Mouse (Mus musculus) urinary bladder, postnatal 10 days (tissue): ENCODE data around the gene Mbd3.

ENCODE experiments used
- DNase-seq: peaks from one replicate; pipeline ENCODE4 v3.0.0; 2022; ENCODE audit warnings: low spot score

The Mbd3 gene

DNA sequence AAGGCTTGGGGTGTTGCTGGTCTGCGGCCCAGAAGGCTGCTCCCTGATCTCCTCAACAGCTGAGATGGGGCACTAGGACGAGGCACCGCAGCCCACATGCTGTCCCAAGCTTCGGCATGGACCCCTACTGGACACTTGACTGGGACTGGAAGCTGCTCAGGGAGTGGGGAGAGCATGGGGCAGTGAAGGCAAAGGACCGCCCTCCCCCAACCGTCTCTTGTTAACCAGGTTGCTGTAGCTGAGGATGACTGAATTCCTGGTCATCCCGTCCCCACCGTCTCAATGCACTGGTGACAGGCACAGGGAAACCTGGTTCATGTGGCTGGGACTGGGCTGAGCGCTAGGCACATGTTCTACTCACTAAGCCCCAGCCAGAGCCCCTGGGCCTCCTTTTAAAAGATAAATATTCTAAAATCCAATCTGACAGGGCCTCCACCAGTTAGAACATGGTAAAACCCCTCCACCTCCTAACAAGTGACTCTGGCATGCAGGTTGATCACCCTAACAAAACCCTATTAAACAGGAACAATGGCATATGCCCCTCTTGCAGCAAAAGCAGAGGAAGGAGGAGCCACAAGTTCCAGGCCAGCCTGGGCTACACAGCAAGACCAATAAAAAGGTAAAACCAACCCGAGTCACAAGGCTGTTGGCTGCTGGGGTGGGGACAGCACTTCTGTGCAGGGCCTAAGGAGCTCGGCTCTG lies 2.4 kb downstream of the Mbd3 start:
- no peak for DNase-seq

DNA sequence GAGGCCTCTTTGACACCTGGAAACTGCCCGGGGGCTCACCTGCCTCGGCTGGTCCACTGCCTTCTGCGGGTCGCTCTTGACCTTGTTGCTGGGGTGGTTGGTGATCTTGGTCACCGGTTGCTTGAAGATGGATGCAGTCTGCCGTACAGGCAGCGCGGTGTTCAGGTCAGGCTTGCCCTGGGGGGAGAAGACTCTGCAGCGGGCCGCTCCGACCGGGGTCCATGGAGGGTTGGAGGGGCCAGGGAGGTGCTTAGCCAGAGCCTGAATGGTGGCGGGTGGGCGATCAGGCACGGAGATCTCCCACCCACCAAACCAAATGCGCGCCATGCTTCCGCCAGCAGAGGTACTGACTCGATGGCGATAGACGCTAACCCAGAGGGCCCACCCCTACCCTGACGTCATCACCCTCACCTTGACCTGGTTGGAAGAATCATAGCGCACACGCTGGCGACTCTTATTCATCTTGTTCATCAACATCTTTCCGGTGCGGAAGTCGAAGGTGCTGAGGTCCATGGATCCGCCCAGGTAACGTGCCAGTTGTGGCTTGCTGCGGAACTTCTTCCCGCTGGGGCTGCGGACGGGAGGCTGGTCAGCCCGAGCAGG lies 4.2 kb downstream of the Mbd3 start:
- DNase-seq, result no peak

DNA sequence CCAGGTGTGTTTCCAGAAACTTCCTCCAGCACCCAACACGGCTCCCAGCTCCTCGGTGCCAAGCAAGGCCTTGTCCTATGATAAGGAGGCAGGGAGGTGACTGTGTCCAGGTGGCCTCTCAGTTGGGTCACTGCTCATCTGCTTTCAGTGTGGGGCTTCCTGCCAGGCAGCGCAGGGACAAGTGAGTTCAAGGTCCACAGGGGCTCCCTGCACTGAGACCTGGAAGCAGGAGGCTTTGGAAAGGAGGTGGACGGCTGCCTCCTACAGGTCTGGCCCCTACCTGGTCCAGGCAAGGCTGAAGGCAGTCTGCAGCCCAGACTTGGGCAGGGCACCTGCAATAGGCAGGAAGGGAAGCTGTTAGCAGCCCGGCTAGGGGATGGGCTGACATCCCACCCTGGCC lies 6.7 kb downstream of the Mbd3 start:
- DNase-seq, result no peak

DNA sequence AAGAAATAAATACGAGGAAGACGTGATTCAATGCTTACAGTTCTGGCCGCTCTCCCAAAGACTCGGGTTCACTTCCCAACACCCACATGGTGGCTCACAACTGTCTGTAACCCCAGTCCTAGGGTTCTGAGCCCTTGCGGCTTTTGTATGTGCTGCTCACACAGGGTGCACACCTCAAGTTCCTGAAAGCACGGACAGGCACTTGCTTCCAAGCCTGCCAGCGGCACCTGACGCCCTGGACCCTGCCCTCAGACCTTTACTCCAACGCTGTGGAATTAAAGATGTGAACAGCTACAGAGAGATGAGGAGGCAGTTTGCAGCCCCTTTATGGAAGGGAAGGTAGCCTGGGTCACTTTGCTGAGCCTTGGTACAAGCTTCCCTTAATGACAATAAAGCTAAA lies 8.7 kb downstream of the Mbd3 start:
- DNase-seq, result no peak

DNA sequence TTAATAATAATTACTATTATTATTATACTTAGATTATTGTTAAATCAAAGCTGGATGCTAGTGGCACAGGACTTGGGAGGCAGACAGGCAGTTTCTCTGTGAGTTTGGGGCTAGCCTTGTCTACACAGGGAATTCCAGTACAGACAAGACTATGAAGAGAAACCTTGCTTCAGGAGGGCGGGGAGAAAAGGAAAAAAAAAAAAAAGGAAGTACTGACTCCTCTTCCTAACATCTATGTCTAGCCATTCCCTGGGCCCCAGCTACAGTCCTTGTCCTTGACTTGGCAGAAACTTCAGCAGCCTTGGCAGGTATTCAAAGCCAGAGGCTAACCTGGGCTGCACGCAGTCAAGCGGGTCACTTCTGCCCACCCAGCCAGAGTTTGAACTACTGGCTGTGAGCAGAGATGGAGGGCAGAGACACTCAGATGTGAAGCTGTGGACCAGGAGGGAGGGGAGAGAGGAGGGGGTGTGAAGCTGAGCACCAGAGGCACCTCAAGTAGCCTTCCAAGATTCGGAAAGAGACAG lies 10.1 kb downstream of the Mbd3 start:
- DNase-seq, result no peak

DNA sequence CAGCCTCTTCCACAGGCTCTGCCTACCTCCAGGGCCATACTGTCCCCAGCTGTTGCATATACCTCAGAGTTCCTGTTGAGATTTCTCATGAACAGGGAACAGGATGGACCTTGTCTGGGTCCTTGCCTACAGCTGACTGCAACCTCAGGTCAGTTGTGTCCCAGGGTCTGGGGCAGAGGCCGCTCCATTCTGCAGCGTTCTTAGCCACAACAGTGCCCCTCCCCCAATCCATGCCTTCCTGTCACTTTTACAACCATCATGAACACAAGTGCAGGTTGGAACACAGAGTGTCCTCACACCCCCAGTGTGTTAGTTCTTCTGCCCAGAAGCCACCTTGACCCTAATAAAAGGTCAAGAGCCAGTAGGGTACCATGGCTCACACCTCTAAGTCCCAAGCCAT lies 10.6 kb downstream of the Mbd3 start:
- DNase-seq, result no peak

DNA sequence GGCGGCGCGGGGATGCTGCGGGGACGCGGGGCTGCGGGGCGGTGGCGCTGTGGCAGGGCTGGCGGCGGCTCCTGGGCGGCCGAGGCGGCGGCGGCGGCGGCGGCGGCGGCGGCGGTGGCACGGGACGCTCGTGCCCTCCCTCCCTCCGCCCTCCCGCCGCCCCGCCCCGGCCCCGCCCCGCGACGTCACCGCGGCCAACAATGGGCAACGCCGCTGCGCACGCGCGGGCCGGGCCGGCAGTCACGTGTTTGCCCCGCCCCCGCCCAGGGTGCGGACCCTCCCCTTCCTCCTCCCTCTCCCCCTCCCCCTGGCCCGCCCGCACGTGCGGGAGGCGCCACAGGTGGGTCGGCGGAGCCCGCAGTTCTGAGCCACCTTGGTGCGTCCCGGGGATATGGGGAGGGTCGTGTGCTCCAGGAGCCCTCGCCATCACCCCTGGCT lies 11.8 kb downstream of the Mbd3 start, which contains the start of gene Mex3d:
Gene Mex3d (minus strand): TSS at position 138 of the 438 bp plus-strand sequence.
- peak; percentile 60 for DNase-seq

DNA sequence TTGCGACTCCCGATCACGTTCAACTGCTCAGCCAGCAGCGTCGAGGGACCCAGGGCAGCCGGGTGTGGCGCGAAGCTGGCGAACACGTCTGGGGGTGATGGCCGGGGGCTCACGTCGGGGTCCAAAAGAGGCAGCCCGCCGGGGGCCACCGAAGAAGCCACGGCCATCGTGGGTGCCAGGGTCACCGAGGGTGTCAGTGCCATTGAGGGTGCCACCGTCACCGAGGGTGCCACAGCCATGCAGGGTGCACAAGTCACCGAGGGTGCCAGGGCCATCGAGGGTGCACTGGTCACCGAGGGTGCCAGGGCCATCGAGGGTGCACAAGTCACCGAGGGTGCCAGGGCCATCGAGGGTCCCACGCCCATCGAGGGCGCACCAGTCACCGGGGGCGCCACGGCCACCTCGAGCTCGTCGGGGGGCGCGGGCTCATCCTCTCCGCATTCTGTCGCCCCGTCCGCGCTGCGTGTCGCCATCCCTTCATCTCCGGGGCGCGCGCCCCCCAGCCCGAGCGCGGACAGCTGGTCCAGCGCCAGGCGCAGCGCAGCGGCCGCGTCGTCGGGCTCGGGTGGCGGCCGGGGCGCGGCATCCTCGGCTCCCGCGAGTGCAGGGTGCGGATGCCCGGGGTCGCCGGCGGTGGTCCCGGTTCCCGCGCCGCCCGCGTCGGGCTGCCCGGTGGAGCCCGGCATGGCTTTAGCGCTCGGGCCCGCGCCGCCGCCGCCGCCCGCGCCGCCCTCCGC lies 12.4 kb downstream of the Mbd3 start:
- DNase-seq, result no peak

DNA sequence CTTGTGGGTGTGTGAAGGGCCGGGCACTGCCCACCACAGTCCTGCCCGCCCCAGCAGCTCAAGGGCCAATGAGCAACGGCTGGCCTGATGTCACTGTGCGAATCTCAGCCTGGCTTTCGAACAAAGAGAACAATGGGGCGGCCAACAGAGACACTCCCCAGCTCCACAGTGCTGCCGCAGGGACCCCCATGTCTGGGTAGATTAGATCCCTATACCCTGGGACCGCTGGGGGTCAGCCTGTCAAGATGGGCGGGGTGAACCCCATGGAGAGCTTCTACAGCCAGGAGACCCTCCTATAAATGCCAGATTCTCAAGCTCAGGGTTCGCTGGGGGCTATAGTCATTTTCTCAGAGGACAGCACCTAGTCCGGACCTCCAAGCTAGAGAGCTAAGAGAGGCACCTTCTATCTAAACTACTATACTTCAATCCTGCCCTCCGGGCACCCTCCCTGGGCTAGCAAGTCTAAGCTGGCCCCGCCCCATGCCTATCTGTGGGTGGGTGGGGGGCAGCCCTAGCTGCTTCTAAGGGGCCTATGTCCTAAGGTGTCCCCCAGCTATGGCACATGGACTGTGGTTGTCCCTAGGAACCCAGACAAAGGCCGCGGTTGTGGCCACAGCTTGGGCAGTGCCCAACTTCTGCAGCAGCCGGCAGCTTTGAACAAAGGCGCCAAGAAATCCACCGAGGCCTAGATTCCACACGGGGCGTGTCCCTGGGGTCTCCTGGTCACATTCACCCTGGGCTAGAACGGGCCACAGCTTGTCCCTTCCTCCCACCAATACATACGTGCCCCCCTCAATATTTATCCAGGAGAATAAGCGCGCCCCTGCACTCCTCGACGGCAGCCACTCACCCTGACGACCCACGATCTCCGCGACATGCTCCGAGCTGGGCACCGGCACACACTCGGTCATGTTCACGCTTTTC lies 13.3 kb downstream of the Mbd3 start:
- DNase-seq, result no peak

DNA sequence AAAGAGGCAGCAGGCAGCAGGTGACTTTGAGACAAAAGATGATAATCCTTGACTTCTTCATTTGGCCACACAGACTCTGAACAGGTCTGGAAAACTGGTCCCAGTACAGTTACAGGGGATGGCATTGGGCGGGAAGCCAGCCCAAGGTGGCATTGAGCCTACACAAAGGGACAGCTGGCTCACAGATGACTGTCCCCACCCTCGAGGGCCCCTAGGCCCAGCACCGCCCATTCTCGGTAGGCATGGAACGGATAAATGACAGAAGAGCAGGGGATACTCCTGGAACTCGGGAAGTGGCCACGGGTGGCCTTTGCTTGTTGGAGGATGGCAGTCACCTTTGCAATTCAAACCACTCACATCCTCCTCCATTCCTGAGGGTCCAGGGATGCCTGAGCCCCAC lies 14.0 kb downstream of the Mbd3 start:
- no peak for DNase-seq

DNA sequence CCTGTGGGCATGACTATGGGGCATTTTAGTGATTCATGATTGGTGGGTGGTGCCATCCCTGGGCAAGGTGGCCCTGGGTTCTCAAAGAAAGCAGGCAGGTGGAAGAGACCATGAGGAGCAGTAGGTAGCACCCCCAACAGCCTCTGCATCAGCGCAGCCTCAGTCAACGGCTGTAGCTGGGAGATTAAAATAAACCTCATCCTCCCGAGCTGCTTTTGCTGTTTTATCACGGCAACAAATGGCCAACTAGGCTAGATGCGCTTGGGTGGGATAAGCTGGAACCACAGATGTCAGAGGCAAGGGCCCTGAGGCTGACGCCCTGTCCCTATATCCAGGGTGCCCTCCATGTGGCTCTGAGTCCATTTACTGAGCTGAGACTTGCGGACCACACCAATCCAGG lies 14.6 kb downstream of the Mbd3 start:
- DNase-seq, result no peak

DNA sequence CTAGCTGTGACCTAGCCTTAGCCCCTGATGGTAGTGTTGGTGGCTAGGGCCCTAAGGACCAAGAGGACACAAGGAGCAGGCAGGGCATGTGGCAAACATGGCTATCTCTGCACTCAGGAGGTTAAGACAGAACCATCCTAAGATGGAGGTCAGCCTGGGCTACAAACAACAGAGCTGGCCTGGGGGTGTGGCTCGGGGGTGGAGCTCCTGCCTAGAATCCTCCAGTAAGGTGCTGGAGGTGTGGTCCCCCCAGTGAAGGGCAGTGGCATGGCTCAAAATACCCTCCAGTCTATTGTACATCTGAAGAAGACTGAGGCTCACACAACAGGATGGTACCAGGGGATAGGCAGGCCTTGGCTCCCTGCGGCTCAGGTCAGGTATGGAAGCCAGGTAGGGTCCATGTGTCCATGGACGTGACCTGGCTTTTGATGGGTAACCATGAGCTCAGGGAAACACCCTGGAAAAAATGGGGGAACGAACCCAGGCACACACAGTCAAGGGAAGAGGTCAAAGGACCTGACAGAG lies 15.2 kb downstream of the Mbd3 start:
- no peak for DNase-seq

DNA sequence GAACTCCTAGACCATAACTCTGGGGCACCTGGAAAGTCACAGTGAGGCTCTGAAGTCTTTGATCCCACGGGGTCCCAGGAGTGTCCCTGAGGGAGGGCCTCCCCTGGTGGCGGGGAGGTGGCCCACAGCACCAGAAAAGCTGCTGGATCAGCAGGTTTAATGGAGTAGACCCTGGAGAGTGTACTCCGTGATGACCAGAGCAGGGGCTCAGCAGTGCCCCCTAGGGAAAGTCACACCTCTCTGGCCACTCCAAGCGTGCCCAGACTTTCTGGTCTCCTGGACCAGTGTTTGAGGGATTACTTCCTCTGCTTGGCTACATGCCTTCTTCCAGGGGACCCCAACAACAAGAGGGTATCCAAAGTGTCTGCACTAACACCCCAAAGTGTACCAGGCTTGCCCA lies 15.9 kb downstream of the Mbd3 start:
- DNase-seq, result no peak

DNA sequence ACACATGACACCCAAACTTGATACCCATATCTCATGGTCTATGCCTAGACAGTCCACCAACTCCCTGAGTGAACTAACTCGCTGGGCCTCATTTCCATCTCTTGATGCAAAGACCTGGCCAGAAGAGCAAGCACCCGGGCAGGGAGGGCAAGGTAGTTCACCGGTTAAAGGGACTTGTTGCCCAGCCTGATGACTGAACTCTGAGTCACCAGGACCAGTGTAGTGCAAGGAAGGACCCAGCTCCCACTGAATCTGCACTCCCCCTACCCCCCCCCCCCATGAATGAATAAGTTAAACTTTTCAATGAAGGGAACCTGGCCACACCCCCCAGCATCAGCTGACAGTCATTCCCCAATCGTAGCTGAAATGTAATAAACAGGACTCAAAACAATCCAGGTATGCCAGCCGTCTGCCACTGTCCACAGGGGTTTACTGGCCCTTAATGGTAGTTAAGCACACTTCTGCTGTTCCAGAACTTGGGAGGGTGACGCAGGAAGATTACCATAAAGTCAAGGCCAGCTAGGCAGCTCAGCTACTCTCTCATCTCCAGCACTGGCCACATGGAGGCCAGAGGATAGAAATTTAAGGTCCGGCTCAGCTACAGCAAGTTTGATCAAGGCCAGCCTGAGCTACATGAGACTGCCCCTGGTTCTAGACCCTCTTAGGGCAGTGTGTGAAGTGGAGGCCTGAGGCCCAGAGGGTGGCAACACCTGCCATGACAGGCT lies 16.5 kb downstream of the Mbd3 start:
- no peak for DNase-seq

DNA sequence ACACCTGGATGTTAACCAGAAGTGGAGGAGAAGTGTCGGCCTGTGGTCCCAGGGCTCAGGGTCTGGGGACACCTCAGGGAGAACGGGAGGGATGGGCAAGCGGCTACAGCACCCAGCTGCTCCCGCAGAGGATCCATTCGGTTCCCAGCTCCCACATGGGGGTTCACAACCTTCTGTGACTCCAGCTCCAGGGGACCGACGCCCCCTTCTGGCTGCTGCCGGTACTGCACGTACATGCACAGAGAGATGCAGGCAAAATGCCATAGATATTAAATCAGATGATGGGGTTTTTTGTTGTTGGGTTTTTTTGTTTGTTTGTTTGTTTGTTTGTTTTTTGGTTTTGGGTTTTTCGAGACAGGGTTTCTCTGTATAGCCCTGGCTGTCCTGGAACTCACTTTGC lies 21.6 kb downstream of the Mbd3 start:
- DNase-seq, result no peak

DNA sequence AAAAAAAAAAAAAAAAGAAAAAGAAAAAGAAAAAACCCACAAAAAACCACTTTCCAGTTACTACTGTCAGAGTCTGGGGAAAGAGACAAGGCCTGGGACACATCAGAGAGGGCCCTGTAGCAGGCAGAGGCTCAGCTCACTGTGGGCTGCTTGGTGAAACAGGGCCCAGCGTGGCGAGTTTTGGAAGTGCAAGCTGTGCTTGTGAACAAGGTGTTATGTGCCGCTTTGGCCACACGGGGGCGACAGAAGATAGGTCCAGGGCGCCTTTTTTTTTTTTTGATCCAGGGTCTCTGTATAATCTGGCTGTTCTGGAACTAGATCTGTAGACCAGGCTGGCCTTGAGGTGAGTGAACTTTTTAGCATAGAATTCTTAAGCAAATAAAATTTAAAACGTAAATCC lies 23.2 kb downstream of the Mbd3 start:
- peak; percentile 85 for DNase-seq

DNA sequence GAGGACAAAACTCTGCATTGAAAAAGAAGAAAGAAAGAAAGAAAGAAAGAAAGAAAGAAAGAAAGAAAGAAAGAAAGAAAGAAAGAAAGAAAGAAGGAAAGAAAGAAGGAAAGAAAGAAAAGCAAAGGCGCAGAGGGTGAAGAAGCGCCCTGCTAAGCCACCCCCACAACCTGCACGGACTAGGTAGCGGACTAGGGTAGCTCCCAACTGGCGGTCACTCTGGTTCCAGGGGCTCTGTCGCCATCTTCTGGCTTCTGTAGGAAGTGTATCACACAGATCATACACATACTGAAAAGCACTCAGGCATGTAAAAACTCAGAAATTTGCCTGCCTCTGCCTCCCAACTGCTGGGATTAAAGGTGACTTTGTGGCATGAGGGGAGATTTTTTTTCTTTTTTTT lies 25.3 kb downstream of the Mbd3 start:
- no peak for DNase-seq

DNA sequence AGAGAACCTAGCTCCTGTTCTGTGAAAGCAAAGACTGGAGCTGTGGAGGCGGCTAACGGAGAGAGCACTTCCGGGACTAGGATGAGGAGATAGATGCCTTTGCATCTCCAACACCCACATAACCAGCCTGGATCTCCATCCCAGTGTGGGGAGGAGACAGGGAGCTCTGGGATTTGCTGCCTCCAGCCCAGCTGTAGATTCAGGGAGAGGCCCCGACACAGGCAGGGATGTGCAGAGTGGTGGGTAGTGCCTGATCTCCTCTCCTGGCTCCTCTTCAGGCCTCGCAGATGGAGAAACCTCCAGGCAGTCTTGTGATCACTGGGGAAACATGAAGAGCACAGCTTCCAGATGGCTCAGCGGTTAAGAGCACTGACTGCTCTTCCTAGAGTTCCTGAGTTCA lies 26.6 kb downstream of the Mbd3 start:
- DNase-seq, result no peak

DNA sequence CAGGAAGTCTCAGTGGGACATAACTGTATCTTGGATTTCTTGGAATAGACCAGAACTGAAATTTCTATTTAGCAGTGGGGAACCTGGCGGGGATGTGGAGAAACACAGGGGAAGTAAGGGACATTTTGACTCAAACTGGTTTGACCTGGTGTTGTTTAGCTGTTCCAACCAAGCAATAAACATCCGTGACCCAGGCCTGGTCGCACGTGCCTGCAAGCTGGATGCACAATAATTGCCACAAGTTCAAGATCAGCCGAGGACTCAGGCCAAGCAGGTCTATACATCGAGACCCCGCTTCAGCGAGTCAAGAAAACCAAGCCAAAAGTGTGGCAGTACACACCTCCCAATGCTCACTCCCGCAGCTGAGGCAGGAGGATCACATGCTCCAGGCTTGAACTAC lies 27.4 kb downstream of the Mbd3 start:
- no peak for DNase-seq

DNA sequence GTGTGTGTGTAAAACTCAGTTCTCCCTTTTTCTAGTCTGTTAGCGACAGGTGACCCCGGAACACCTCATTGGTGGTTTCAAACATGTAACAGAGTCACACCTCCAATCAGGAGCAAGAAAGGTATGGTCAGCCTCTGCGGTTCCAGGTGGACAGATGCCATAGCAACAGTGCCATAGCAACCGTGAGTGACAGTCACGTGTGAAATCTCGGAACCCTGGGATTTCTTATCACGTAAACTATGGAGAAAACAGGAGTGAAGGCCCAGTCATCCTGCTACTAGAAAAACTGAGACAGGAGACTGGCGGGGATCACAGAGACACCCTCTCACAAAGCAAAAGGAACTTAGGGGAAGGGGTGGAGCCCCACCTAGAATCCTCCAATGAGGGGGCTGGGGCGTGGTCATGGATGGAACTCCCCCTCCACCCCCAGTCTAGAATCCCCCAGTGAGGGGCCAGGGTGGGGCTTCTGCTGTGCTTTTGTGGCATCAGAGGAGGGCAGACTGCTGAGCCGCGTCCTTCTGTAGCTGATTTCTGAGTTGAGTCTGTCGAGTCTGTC lies 27.9 kb downstream of the Mbd3 start:
- no peak for DNase-seq
